Mouse (Mus musculus) liver, postnatal 0 days (tissue): Measurements from ENCODE around the gene Rab29.

ENCODE experiments used
- CTCF ChIP-seq: sonication (generic); IDR thresholded peaks from 2 replicates; pipeline ENCODE4 v1.5.1; 2016; ENCODE audit warnings: antibody characterized with exemption, low read depth
- EP300 ChIP-seq: IDR thresholded peaks from 2 replicates; pipeline ENCODE4 v1.6.1; 2016; ENCODE audit warnings: antibody characterized with exemption, low read depth, mild to moderate bottlenecking

DNA sequence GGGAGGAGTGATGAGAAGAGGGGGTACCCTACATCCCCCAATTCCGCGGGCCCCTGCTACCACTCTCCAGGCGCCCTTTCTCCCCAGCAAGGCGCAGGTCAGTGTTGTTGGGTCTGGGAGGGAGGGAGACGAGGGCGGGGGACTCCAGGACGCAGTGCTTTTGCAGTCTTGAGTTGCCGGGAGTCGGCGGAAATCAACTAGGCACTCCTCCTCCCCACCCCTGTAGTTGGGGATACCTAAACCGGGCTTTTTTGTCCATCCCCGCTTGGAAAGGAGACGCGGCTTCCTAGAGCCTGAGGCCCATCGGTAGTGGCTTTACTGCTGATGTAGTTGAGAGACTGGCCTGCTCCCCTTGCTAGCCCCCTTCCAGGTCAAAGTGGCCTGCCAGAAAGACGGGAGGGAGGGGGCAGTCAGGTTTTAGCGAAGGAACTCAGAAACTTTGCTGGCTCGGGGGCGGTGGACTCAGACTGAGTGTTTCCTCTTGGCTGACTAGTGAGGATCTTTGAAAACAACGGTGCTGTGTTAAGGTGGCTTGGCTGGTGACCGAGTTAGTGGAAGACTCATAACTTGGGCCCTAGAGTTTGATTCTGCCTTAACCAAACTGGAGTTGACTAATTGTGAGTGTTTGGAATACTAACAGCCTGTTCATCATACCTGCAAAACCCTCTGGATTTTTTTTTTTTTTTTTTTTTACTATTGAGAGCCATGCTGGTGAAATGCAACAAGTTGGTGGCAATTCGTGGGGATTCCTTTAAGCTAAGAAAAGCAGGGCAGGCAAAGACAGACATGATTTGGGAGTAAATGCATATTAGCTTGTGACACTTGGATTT, 38.5 kb upstream of the Rab29 start:
- TF ChIP-seq EP300 (no peak), CTCF (no peak)
